Mouse (Mus musculus) heart, postnatal 0 days (tissue): ENCODE results near the gene Parp11. TPM values are rescaled to one million over a fixed set of nuclear protein-coding genes. Genes with fewer than 3 reads are reported as not detected.

ENCODE experiments used
- ATAC-seq: fragments of 200-750 bp; cut with Nextera tagmentation; 2 replicates; pipeline ENCODE4 v1.8.0; 2017; ENCODE audit warnings: low read depth, moderate number of reproducible peaks, moderate library complexity; ENCODE audit not compliant: insufficient read depth
- DNase-seq: peaks from one replicate; pipeline ENCODE4 v3.0.0-alpha.2; 2016; ENCODE audit warnings: low spot score
- H3K27ac ChIP-seq: fragments of 300-500 bp; sonication (generic); 2 replicates; pipeline ENCODE4 v1.5.1; 2014; ENCODE audit warnings: low read depth, mild to moderate bottlenecking
- H3K27me3 ChIP-seq: fragments of 300-500 bp; sonication (generic); 2 replicates; pipeline ENCODE4 v1.6.1; 2014; ENCODE audit warnings: low read length, mixed read lengths; ENCODE audit not compliant: control insufficient read depth, insufficient read depth
- H3K36me3 ChIP-seq: fragments of 300-500 bp; sonication (generic); replicated peaks from 2 replicates; pipeline ENCODE4 v1.6.1; 2014; ENCODE audit warnings: low read length, mixed read lengths; ENCODE audit not compliant: control insufficient read depth, insufficient read depth
- H3K4me1 ChIP-seq: fragments of 300-500 bp; sonication (generic); 2 replicates; pipeline ENCODE4 v1.6.1; 2014; ENCODE audit warnings: antibody characterized with exemption; ENCODE audit not compliant: control insufficient read depth, insufficient read depth
- H3K4me2 ChIP-seq: fragments of 300-500 bp; sonication (generic); 2 replicates; pipeline ENCODE4 v1.6.1; 2014; ENCODE audit warnings: low read depth, mild to moderate bottlenecking, low read length, moderate library complexity
- H3K4me3 ChIP-seq: fragments of 300-500 bp; sonication (generic); 2 replicates; pipeline ENCODE4 v1.5.1; 2014; ENCODE audit warnings: low read depth, low read length
- H3K9ac ChIP-seq: fragments of 300-500 bp; sonication (generic); replicated peaks from 2 replicates; pipeline ENCODE4 v1.6.1; 2014; ENCODE audit warnings: low read depth, low read length, mixed read lengths
- H3K9me3 ChIP-seq: fragments of 300-500 bp; sonication (generic); replicated peaks from 2 replicates; pipeline ENCODE4 v1.6.1; 2016; ENCODE audit warnings: low read length; ENCODE audit not compliant: control insufficient read depth
- CTCF ChIP-seq: IDR thresholded peaks from 2 replicates; pipeline ENCODE4 v1.5.1; 2016; ENCODE audit warnings: antibody characterized with exemption, control low read depth, low read depth
- EP300 ChIP-seq: IDR thresholded peaks from 2 replicates; pipeline ENCODE4 v1.6.1; 2016; ENCODE audit warnings: antibody characterized with exemption, low read depth
- WGBS: fragments of 180-500 bp; shearing (Covaris S2); extraction: QIAGEN DNeasy Blood & Tissue Kit; methylation state at CpG from one replicate; pipeline ENCODE4 v1.1.7; 2014; 5-methylcytosine and 5-hydroxymethylcytosine counted together
- polyA plus RNA-seq: library from polyadenylated mRNA; unstranded; fragments of >200 nt; fragmentation: Nextera tagmentation; extraction: Ambion mirVana; gene quantifications from 2 replicates; pipeline ENCODE4 v1.2.1, GENCODE M21; 2015
- total RNA-seq: library from RNA; depleted of rRNA; stranded (reverse); fragments of >200 nt; gene quantifications from 2 replicates; pipeline ENCODE4 v1.2.3, GENCODE M21; 2014; ENCODE audit warnings: low replicate concordance

The Parp11 gene
- total and polyA plus RNA-seq, 2 experiments from 2014 or later = 7.6 to 8.8 TPM

DNA sequence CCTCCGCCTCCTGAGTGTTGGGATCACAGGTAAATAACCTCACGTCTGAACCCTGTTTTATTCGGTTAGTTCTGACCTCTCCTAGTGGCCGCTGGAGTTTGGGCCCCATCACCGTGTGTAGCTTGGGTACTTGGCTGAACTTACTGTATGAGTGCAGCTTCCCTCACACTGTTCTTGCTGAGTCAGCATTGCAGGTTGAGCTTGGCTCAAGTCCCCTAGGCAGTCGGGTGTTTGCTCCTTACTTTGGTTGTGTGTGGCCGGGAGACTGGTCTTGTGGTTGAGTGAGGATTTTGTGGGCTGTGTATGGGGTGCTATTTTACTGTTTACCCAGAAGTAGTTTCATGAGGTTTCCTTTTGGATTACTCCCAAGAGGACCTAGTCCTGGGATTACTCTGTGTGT is 17.9 kb downstream of the Parp11 start:
- Histone ChIP-seq H3K9me3 (no peaks in the 10 kb centered on the region), H3K4me2 (no peak overlapping the region), H3K36me3 (no peaks in the 10 kb centered on the region), H3K27ac (no peak overlapping the region), H3K27me3 (no peaks in the 10 kb centered on the region), H3K4me1 (no peaks in the 10 kb centered on the region), H3K9ac (no peak overlapping the region), H3K4me3 (no peak overlapping the region)
- DNase-seq (no peak), ATAC-seq (no peak)
- TF ChIP-seq CTCF (no peak), EP300 (no peak)
- WGBS = 77% methylated on average over 7 of the region's 7 CpGs

- no peaks in the 10 kb centered on the region for H3K9me3 ChIP-seq
- no peak overlapping the region for H3K27ac ChIP-seq
- ATAC-seq (no peak), DNase-seq (no peak)
- H3K36me3 ChIP-seq = peaks cover 5% of the 10 kb centered on the region
- 70% methylated on average over 4 of the region's 4 CpGs for WGBS
- H3K9ac ChIP-seq = no peak overlapping the region
- no peaks in the 10 kb centered on the region for H3K4me1 ChIP-seq
- H3K4me2 ChIP-seq = no peak overlapping the region
- H3K27me3 ChIP-seq = no peaks in the 10 kb centered on the region
- no peak overlapping the region for H3K4me3 ChIP-seq
- TF ChIP-seq EP300 (no peak), CTCF (no peak)
These were observed 20.2 kb downstream of the Parp11 start for GRCm38 (mm10) chr6:127466749-127467310.

GRCm38 (mm10) chr6:127472078-127472477 is 25.4 kb downstream of the Parp11 start:
- H3K4me3 ChIP-seq = no peak overlapping the region
- DNase-seq = no peak
- ATAC-seq = no peak
- H3K36me3 ChIP-seq = peaks cover 25% of the 10 kb centered on the region
- no peak overlapping the region for H3K4me2 ChIP-seq
- no peaks in the 10 kb centered on the region for H3K4me1 ChIP-seq
- no peak overlapping the region for H3K9ac ChIP-seq
- no peak for TF ChIP-seq EP300
- TF ChIP-seq CTCF = no peak
- WGBS = 32% methylated on average over 4 of the region's 4 CpGs
- H3K27me3 ChIP-seq = no peaks in the 10 kb centered on the region
- H3K9me3 ChIP-seq = no peaks in the 10 kb centered on the region
- H3K27ac ChIP-seq = no peak overlapping the region; the same call in 1 of the 2 replicates

- Histone ChIP-seq H3K4me3 (no peak overlapping the region), H3K4me2 (no peak overlapping the region), H3K9ac (no peak overlapping the region), H3K4me1 (no peaks in the 10 kb centered on the region), H3K36me3 (peaks cover 35% of the 10 kb centered on the region), H3K27me3 (no peaks in the 10 kb centered on the region), H3K27ac (no peak overlapping the region), H3K9me3 (no peaks in the 10 kb centered on the region)
- WGBS = 79% methylated on average over 8 of the region's 8 CpGs
- ATAC-seq = no peak
- DNase-seq = no peak
- no peak for TF ChIP-seq EP300
- no peak for TF ChIP-seq CTCF
These were observed 27.3 kb downstream of the Parp11 start for GRCm38 (mm10) chr6:127473961-127474360.

DNA sequence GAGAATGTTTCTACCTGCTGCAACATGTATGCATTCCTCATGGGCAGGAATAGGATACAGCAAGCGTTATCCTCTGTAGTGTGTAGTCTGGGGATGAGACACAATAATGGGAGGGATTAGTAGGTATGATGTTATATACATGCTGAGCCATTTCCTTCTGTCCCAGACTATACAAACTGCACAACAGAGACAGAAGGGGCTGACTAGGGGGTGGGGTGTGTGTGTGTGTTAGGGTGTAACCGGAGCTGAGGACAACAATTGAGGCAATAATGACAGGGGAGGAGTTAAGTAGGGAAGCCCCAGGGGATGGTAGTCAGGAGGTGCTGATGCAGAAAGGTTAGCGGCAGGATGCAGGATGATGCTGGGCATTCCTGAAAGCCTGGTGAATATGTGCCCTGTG is 28.6 kb downstream of the Parp11 start:
- Histone ChIP-seq H3K36me3 (peaks cover 41% of the 10 kb centered on the region), H3K4me1 (no peaks in the 10 kb centered on the region), H3K27me3 (no peaks in the 10 kb centered on the region), H3K9me3 (no peaks in the 10 kb centered on the region), H3K27ac (no peak overlapping the region), H3K4me2 (no peak overlapping the region), H3K4me3 (no peak overlapping the region), H3K9ac (no peak overlapping the region)
- ATAC-seq (no peak), DNase-seq (no peak)
- TF ChIP-seq CTCF (no peak), EP300 (no peak)
- WGBS = 81% methylated on average over 3 of the region's 3 CpGs

GRCm38 (mm10) chr6:127491046-127491445 is 44.4 kb downstream of the Parp11 start:
- Histone ChIP-seq H3K4me2 (no peak overlapping the region), H3K27me3 (no peaks in the 10 kb centered on the region), H3K4me3 (no peak overlapping the region), H3K4me1 (no peaks in the 10 kb centered on the region), H3K9me3 (no peaks in the 10 kb centered on the region), H3K27ac (no peak overlapping the region), H3K36me3 (peaks cover 9% of the 10 kb centered on the region; the same call in 1 of the 2 replicates), H3K9ac (no peak overlapping the region)
- no peak for DNase-seq
- TF ChIP-seq CTCF (no peak), EP300 (no peak)
- no peak for ATAC-seq
- WGBS = 78% methylated on average over 6 of the region's 6 CpGs
